Mouse (Mus musculus): Measurements from ENCODE around the gene Mug2. TPM values are rescaled to one million over a fixed set of nuclear protein-coding genes. Genes with fewer than 3 reads are reported as not detected.
"Not testable (repeated sequence)": the region's sequence is repeated elsewhere in the genome, so short reads cannot be mapped to it uniquely, and the experiment has no call there.

Mug2 gene
- not detected in 2 replicates for total RNA-seq (2017)

- not testable (repeated sequence) for ATAC-seq (replicated peaks in 1 of 2; ENCODE audit: insufficient read depth in 1 of 2, low FRiP score in 2 of 2, low TSS enrichment in 1 of 2, low read depth in 1 of 2, poor library complexity in 2 of 2, severe bottlenecking in 2 of 2)
These were observed at the start of gene Mug2 for GRCm38 (mm10) chr6:122006461-122006860. TSS of gene Mug2 (plus strand) at chr6:122006761.

- ATAC-seq (replicated peaks in 1 of 2; ENCODE audit: insufficient read depth in 1 of 2, low FRiP score in 2 of 2, low TSS enrichment in 1 of 2, low read depth in 1 of 2, poor library complexity in 2 of 2, severe bottlenecking in 2 of 2) = not testable (repeated sequence)
These were observed 48.7 kb upstream of the Mug2 start for GRCm38 (mm10) chr6:121957803-121958349.

DNA sequence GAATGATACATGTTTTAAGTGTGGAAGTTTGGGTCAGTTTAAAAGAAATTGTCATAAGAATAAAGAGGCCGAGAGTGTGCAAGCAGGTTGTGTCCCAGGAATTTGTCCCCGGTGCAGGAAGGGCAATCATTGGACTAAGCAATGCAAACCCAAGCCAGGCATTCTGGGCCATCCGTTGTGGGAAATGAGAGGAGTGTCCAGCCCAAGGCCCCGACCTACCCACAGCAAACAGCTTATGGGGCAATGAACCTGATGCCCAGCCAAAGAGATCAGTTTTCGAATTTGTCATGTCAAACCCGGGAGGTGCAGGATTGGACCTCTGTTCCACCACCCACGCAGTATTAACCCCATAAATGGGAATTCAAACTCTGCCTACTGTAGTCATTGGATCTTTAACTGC, 30.9 kb upstream of the Mug2 start:
- ATAC-seq (replicated peaks in 1 of 2; ENCODE audit: insufficient read depth in 1 of 2, low FRiP score in 2 of 2, low TSS enrichment in 1 of 2, low read depth in 1 of 2, poor library complexity in 2 of 2, severe bottlenecking in 2 of 2) = no peak

DNA sequence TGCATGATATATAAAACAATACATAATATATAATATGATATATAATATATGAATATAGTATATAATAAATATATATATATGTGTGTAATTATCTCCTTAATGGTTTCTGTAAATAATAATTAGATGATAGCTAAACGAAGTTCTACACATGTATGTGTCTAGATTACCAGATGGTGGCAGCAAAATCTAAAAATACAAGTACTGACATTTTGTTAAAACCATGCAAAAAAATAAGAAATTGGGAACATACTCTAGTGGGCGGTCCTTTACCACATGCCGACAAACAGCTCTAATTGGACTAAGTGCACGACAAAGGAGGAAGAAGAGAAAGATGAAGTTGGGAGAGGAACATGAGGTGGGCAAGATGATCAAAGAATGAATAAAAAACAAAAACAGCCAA, 94.3 kb downstream of the Mug2 start:
- ATAC-seq (replicated peaks in 1 of 2; ENCODE audit: insufficient read depth in 1 of 2, low FRiP score in 2 of 2, low TSS enrichment in 1 of 2, low read depth in 1 of 2, poor library complexity in 2 of 2, severe bottlenecking in 2 of 2) = no peak

DNA sequence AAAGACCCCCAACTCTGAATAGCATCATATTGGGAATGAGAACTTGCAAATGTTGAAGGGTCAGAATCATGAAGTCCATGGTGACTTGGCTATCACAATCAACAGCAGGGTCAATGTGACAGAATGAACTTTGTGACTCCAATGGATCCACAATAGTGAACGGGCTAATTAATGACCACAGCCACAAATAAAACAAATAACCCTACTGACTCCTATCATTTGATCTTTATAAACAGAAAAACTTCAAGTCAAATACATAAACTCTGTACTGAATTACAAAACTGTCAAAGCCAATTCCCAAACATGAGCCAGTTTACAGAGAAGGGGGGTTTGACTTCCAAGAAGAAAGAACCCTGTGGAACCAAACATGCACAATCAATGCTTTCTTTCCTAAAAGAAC, 95.1 kb downstream of the Mug2 start:
- no peak for ATAC-seq (replicated peaks in 1 of 2; ENCODE audit: insufficient read depth in 1 of 2, low FRiP score in 2 of 2, low TSS enrichment in 1 of 2, low read depth in 1 of 2, poor library complexity in 2 of 2, severe bottlenecking in 2 of 2)

DNA sequence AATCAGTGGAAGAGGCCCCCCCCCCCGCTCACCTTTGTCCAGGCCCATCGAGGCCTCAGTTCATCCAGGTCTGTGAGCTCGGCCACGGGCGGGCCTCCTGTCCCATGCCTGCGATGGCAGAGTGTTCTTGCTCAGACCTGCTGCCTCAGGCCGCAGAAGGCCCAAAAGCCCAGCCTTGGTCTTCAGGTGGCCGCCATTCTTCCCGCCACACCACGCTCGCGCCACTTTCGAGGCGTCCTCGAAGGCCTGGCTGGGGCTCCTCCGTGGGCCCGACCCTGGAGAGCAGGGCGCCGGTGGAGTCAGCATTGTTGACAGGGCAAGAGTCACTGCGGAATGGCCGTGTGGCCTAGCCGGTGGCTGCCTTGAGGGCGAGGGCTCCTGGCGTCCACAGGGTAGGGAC, 110.4 kb downstream of the Mug2 start:
- ATAC-seq (replicated peaks in 1 of 2; ENCODE audit: insufficient read depth in 1 of 2, low FRiP score in 2 of 2, low TSS enrichment in 1 of 2, low read depth in 1 of 2, poor library complexity in 2 of 2, severe bottlenecking in 2 of 2) = no peak

GRCm38 (mm10) chr6:122129521-122129920, 123.0 kb downstream of the Mug2 start:
- no peak for ATAC-seq (replicated peaks in 1 of 2; ENCODE audit: insufficient read depth in 1 of 2, low FRiP score in 2 of 2, low TSS enrichment in 1 of 2, low read depth in 1 of 2, poor library complexity in 2 of 2, severe bottlenecking in 2 of 2)

Other genes starting within 250 kb of the Mug2 start
- not detected in 2 replicates for gene Mug1, start 168.2 kb upstream of the Mug2 start, total RNA-seq (2017)